Mouse (Mus musculus): ENCODE data around the gene Shtn1.

- TF ChIP-seq CTCF (IDR thresholded peaks at IDR 0.05; ENCODE audit: low read depth, low read length) (no peak), POLR2A (IDR thresholded peaks at IDR 0.05; ENCODE audit: insufficient read depth, low read length) (no peak), EP300 (IDR thresholded peaks at IDR 0.05; ENCODE audit: insufficient read depth, low read depth, low read length) (no peak)
Measured at GRCm38 (mm10) chr19:58978401-58979171, 97.3 kb downstream of the Shtn1 start.

Measured in ES-Bruce4 (cell line).